Mouse (Mus musculus) forebrain, embryonic 14.5 days (tissue): Measurements from ENCODE around the gene P4ha1. TPM values are rescaled to one million over a fixed set of nuclear protein-coding genes. Genes with fewer than 3 reads are reported as not detected.
"Not testable (repeated sequence)": the region's sequence is repeated elsewhere in the genome, so short reads cannot be mapped to it uniquely, and the experiment has no call there.

ENCODE experiments used
- ATAC-seq: fragments of 200-750 bp; cut with Nextera tagmentation; 2 replicates; pipeline ENCODE4 v1.8.0; 2017; ENCODE audit warnings: mild to moderate bottlenecking, moderate library complexity
- DNase-seq: peaks from one replicate; pipeline ENCODE4 v3.0.0-alpha.2; 2015; ENCODE audit warnings: low spot score
- H3K27ac ChIP-seq: fragments of 300-500 bp; sonication (generic); 2 replicates; pipeline ENCODE4 v1.5.1; 2014; ENCODE audit warnings: low read depth, mild to moderate bottlenecking, control low read depth, low read length, moderate library complexity
- H3K27me3 ChIP-seq: fragments of 300-500 bp; sonication (generic); replicated peaks from 2 replicates; pipeline ENCODE4 v1.6.1; 2014; ENCODE audit warnings: low read length, control low read depth, mixed read lengths; ENCODE audit not compliant: control insufficient read depth, insufficient read depth
- H3K36me3 ChIP-seq: fragments of 300-500 bp; sonication (generic); 2 replicates; pipeline ENCODE4 v1.6.1; 2014; ENCODE audit warnings: low read length, control low read depth; ENCODE audit not compliant: control insufficient read depth, insufficient read depth
- H3K4me1 ChIP-seq: fragments of 300-500 bp; sonication (generic); 2 replicates; pipeline ENCODE4 v1.6.1; 2014; ENCODE audit warnings: antibody characterized with exemption, low read length, control low read depth; ENCODE audit not compliant: control insufficient read depth, insufficient read depth
- H3K4me2 ChIP-seq: fragments of 300-500 bp; sonication (generic); 2 replicates; pipeline ENCODE4 v1.6.1; 2014; ENCODE audit warnings: mild to moderate bottlenecking, control low read depth, low read length
- H3K4me3 ChIP-seq: fragments of 300-500 bp; sonication (generic); 2 replicates; pipeline ENCODE4 v1.5.1; 2014; ENCODE audit warnings: low read depth, low read length, control low read depth
- H3K9ac ChIP-seq: fragments of 300-500 bp; sonication (generic); 2 replicates; pipeline ENCODE4 v1.6.1; 2014; ENCODE audit warnings: mild to moderate bottlenecking, low read length, control low read depth, moderate library complexity
- H3K9me3 ChIP-seq: fragments of 300-500 bp; sonication (generic); replicated peaks from 2 replicates; pipeline ENCODE4 v1.6.1; 2016; ENCODE audit warnings: low read length, control low read depth, mixed read lengths; ENCODE audit not compliant: control insufficient read depth
- WGBS: fragments of 180-500 bp; shearing (Covaris S2); extraction: QIAGEN DNeasy Blood & Tissue Kit; methylation state at CpG from one replicate; pipeline ENCODE4 v1.1.7; 2014; 5-methylcytosine and 5-hydroxymethylcytosine counted together
- polyA plus RNA-seq: library from polyadenylated mRNA; unstranded; fragments of >200 nt; fragmentation: Nextera tagmentation; extraction: Ambion mirVana; gene quantifications from 2 replicates; pipeline ENCODE4 v1.2.1, GENCODE M21; 2014

P4ha1 gene
- polyA plus RNA-seq, 1 experiment from 2014 or later, result 23.8 TPM

- ATAC-seq (no peak), DNase-seq (no peak)
- H3K9me3 ChIP-seq, result no peaks in the 10 kb centered on the region
- no peak overlapping the region for H3K4me2 ChIP-seq
- H3K27ac ChIP-seq, result no peak overlapping the region
- no peaks in the 10 kb centered on the region for H3K36me3 ChIP-seq
- no peak overlapping the region for H3K9ac ChIP-seq
- 59% methylated on average over 8 of the region's 8 CpGs for WGBS
- H3K4me1 ChIP-seq, result no peaks in the 10 kb centered on the region
- H3K27me3 ChIP-seq, result no peaks in the 10 kb centered on the region
- H3K4me3 ChIP-seq, result no peak overlapping the region
Measured at GRCm38 (mm10) chr10:59289062-59289461, 34.0 kb upstream of the P4ha1 start.

- no peak for ATAC-seq
- DNase-seq, result no peak
- Histone ChIP-seq H3K9me3 (no peaks in the 10 kb centered on the region), H3K36me3 (no peaks in the 10 kb centered on the region), H3K4me1 (no peaks in the 10 kb centered on the region), H3K27me3 (no peaks in the 10 kb centered on the region), H3K4me3 (no peak overlapping the region), H3K4me2 (no peak overlapping the region), H3K27ac (no peak overlapping the region), H3K9ac (no peak overlapping the region)
- WGBS, result 55% methylated on average over 3 of the region's 3 CpGs
Measured at GRCm38 (mm10) chr10:59291536-59291935, 31.6 kb upstream of the P4ha1 start.

GRCm38 (mm10) chr10:59292079-59292478 lies 31.0 kb upstream of the P4ha1 start:
- no peaks in the 10 kb centered on the region for H3K27me3 ChIP-seq
- H3K4me2 ChIP-seq, result no peak overlapping the region
- H3K36me3 ChIP-seq, result no peaks in the 10 kb centered on the region
- H3K9ac ChIP-seq, result no peak overlapping the region
- 87% methylated on average over 7 of the region's 7 CpGs for WGBS
- H3K4me3 ChIP-seq, result no peak overlapping the region
- no peaks in the 10 kb centered on the region for H3K9me3 ChIP-seq
- no peaks in the 10 kb centered on the region for H3K4me1 ChIP-seq
- no peak overlapping the region for H3K27ac ChIP-seq
- DNase-seq (no peak), ATAC-seq (no peak)

GRCm38 (mm10) chr10:59292558-59292957 lies 30.5 kb upstream of the P4ha1 start:
- DNase-seq (peak; percentile 88), ATAC-seq (peak; percentile 47)
- H3K4me1 ChIP-seq, result no peaks in the 10 kb centered on the region
- no peak overlapping the region for H3K4me2 ChIP-seq
- H3K9ac ChIP-seq, result no peak overlapping the region
- no peak overlapping the region for H3K27ac ChIP-seq
- no peaks in the 10 kb centered on the region for H3K9me3 ChIP-seq
- 26% methylated on average over 4 of the region's 4 CpGs for WGBS
- H3K36me3 ChIP-seq, result no peaks in the 10 kb centered on the region
- no peak overlapping the region for H3K4me3 ChIP-seq
- H3K27me3 ChIP-seq, result no peaks in the 10 kb centered on the region

- no peak overlapping the region for H3K9ac ChIP-seq
- no peak overlapping the region for H3K27ac ChIP-seq
- no peaks in the 10 kb centered on the region for H3K4me1 ChIP-seq
- H3K27me3 ChIP-seq, result no peaks in the 10 kb centered on the region
- peak; percentile 74 for DNase-seq
- no peaks in the 10 kb centered on the region for H3K9me3 ChIP-seq
- WGBS, result 67% methylated on average over 8 of the region's 8 CpGs
- no peak overlapping the region for H3K4me2 ChIP-seq
- H3K4me3 ChIP-seq, result no peak overlapping the region
- ATAC-seq, result peak; percentile 28; the same call in 1 of the 2 replicates
- H3K36me3 ChIP-seq, result no peaks in the 10 kb centered on the region
Measured at GRCm38 (mm10) chr10:59295241-59295811, 27.8 kb upstream of the P4ha1 start.

- H3K27me3 ChIP-seq, result no peaks in the 10 kb centered on the region
- H3K36me3 ChIP-seq, result no peaks in the 10 kb centered on the region
- no peaks in the 10 kb centered on the region for H3K9me3 ChIP-seq
- DNase-seq (peak; percentile 89), ATAC-seq (peak; percentile 71)
- H3K9ac ChIP-seq, result no peak overlapping the region
- H3K4me2 ChIP-seq, result no peak overlapping the region
- 35% methylated on average over 5 of the region's 5 CpGs for WGBS
- no peak overlapping the region for H3K4me3 ChIP-seq
- no peak overlapping the region for H3K27ac ChIP-seq
- H3K4me1 ChIP-seq, result no peaks in the 10 kb centered on the region
Measured at GRCm38 (mm10) chr10:59296261-59296660, 26.8 kb upstream of the P4ha1 start.

GRCm38 (mm10) chr10:59302671-59303070 lies 20.4 kb upstream of the P4ha1 start:
- not testable (repeated sequence) for H3K9ac ChIP-seq, H3K4me3 ChIP-seq, H3K4me1 ChIP-seq, H3K9me3 ChIP-seq, H3K27me3 ChIP-seq, H3K27ac ChIP-seq, DNase-seq, H3K4me2 ChIP-seq, ATAC-seq, H3K36me3 ChIP-seq
- 93% methylated on average over 12 of the region's 12 CpGs for WGBS

- H3K4me1 ChIP-seq, result no peaks in the 10 kb centered on the region
- H3K4me2 ChIP-seq, result no peak overlapping the region
- no peak for DNase-seq
- no peak overlapping the region for H3K9ac ChIP-seq
- ATAC-seq, result no peak
- 51% methylated on average over 3 of the region's 3 CpGs for WGBS
- H3K27me3 ChIP-seq, result no peaks in the 10 kb centered on the region
- H3K36me3 ChIP-seq, result no peaks in the 10 kb centered on the region
- H3K4me3 ChIP-seq, result no peak overlapping the region
- H3K27ac ChIP-seq, result no peak overlapping the region
- no peaks in the 10 kb centered on the region for H3K9me3 ChIP-seq
Measured at GRCm38 (mm10) chr10:59308993-59309715, 13.9 kb upstream of the P4ha1 start.

GRCm38 (mm10) chr10:59310124-59310523 lies 13.0 kb upstream of the P4ha1 start:
- 58% methylated on average over 2 of the region's 2 CpGs for WGBS
- Histone ChIP-seq H3K9me3 (no peaks in the 10 kb centered on the region), H3K4me3 (no peak overlapping the region), H3K27ac (no peak overlapping the region), H3K4me2 (no peak overlapping the region), H3K36me3 (no peaks in the 10 kb centered on the region), H3K9ac (no peak overlapping the region), H3K4me1 (no peaks in the 10 kb centered on the region), H3K27me3 (no peaks in the 10 kb centered on the region)
- DNase-seq, result no peak
- ATAC-seq, result no peak
